Mouse (Mus musculus): ENCODE data around the gene Olfr193. TPM values are rescaled to one million over a fixed set of nuclear protein-coding genes. Genes with fewer than 3 reads are reported as not detected.
"Not testable (repeated sequence)": the region's sequence is repeated elsewhere in the genome, so short reads cannot be mapped to it uniquely, and the experiment has no call there.

The Olfr193 gene
- not detected in 2 replicates for polyA plus RNA-seq (2015; fragmentation: Nextera tagmentation; extraction: Ambion mirVana)

DNA sequence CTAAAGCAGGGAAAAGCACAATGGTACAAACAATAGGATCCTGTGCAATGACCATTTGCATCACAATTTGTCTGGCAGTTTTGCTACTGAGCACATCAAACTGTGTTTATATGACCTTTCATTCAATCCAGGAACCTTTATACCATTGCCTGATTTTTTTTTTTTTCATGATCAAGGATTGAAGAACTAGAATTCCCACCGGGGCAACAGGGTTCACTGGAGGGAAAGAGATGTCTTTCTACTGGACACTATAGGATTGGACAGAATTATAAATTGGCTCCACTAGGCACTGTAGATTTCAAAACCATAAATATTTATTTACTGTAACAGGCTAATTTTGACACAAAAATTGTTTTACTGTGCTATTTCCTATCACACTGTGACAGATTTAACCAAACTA lies at the start of gene Olfr193:
TSS of gene Olfr193 (minus strand) at position 101 of the 400 bp plus-strand sequence.
- H3K9me3 ChIP-seq: no peaks in the 10 kb centered on the region
- no peaks in the 10 kb centered on the region for H3K27me3 ChIP-seq
- no peak for ATAC-seq (ENCODE audit: low FRiP score)
- H3K4me2 ChIP-seq: no peak within 1 kb of the TSS
- no peaks in the 10 kb centered on the region for H3K4me1 ChIP-seq (replicated peaks)
- 78% methylated on average over 1 of the region's 1 CpGs for WGBS
- H3K36me3 ChIP-seq: no peaks in the 10 kb centered on the region
- no peak within 1 kb of the TSS for H3K27ac ChIP-seq
- H3K9ac ChIP-seq: no peak within 1 kb of the TSS
- H3K4me3 ChIP-seq: no peak within 1 kb of the TSS

- no peak for ATAC-seq (ENCODE audit: low FRiP score)
- H3K4me1 ChIP-seq (replicated peaks): no peaks in the 10 kb centered on the region
- no peaks in the 10 kb centered on the region for H3K27me3 ChIP-seq
- WGBS: 93% methylated on average over 2 of the region's 2 CpGs
- H3K36me3 ChIP-seq: no peaks in the 10 kb centered on the region
- no peak overlapping the region for H3K4me2 ChIP-seq
- H3K27ac ChIP-seq: no peak overlapping the region
- no peak overlapping the region for H3K9ac ChIP-seq
- H3K9me3 ChIP-seq: no peaks in the 10 kb centered on the region
- no peak overlapping the region for H3K4me3 ChIP-seq
Observed at GRCm38 (mm10) chr16:59151996-59152395, 40.3 kb upstream of the Olfr193 start.

DNA sequence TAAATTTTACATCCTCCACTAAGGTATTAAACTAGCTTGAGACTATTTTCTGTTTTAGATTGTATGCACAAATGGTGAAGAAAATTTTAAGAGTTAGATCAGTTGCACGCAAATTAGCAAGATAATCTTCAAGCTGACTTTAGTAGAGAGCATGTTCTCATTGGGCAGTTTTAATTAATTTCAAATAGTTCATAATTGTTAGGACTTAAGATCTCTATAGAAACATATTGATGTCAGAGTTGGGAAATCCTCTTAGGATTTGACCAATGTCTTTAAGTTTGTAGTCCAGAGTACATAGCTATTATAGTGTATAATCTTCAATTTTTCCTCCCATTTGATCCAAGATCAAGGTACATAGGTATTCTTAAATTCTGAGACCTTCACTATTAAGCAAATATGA lies 35.1 kb upstream of the Olfr193 start, which contains the start of gene Olfr195:
TSS of gene Olfr195 (plus strand) at position 301 of the 400 bp plus-strand sequence.
- no peaks in the 10 kb centered on the region for H3K36me3 ChIP-seq
- no peaks in the 10 kb centered on the region for H3K4me1 ChIP-seq (replicated peaks)
- no peak within 1 kb of the TSS for H3K27ac ChIP-seq
- no peak within 1 kb of the TSS for H3K9ac ChIP-seq
- 89% methylated on average over 1 of the region's 1 CpGs for WGBS
- no peaks in the 10 kb centered on the region for H3K9me3 ChIP-seq
- no peak for ATAC-seq (ENCODE audit: low FRiP score)
- H3K27me3 ChIP-seq: no peaks in the 10 kb centered on the region
- H3K4me2 ChIP-seq: no peak within 1 kb of the TSS
- H3K4me3 ChIP-seq: no peak within 1 kb of the TSS

GRCm38 (mm10) chr16:59141105-59141504 lies 29.4 kb upstream of the Olfr193 start:
- no peak overlapping the region for H3K4me3 ChIP-seq
- ATAC-seq (ENCODE audit: low FRiP score): no peak
- H3K36me3 ChIP-seq: no peaks in the 10 kb centered on the region

GRCm38 (mm10) chr16:59130740-59131139 lies 19.1 kb upstream of the Olfr193 start:
- 88% methylated on average over 1 of the region's 1 CpGs for WGBS
- no peak overlapping the region for H3K27ac ChIP-seq

More at GRCm38 (mm10) chr16:59141105-59141504, 29.4 kb upstream of the Olfr193 start:
- Histone ChIP-seq H3K9ac (no peak overlapping the region), H3K27me3 (no peaks in the 10 kb centered on the region), H3K27ac (no peak overlapping the region), H3K4me1 (replicated peaks) (no peaks in the 10 kb centered on the region), H3K4me2 (no peak overlapping the region), H3K9me3 (no peaks in the 10 kb centered on the region)

GRCm38 (mm10) chr16:59120969-59121368 lies 9.3 kb upstream of the Olfr193 start, which contains the start of gene Olfr194:
Gene Olfr194, minus strand, starts transcription at chr16:59121069.
- H3K4me1 ChIP-seq (replicated peaks): no peaks in the 10 kb centered on the region
- no peaks in the 10 kb centered on the region for H3K27me3 ChIP-seq
- H3K9ac ChIP-seq: no peak within 1 kb of the TSS
- no peak within 1 kb of the TSS for H3K4me3 ChIP-seq
- no peak for ATAC-seq (ENCODE audit: low FRiP score)
- no peaks in the 10 kb centered on the region for H3K36me3 ChIP-seq
- no peak within 1 kb of the TSS for H3K4me2 ChIP-seq
- no peaks in the 10 kb centered on the region for H3K9me3 ChIP-seq
- no peak within 1 kb of the TSS for H3K27ac ChIP-seq

More at GRCm38 (mm10) chr16:59130740-59131139, 19.1 kb upstream of the Olfr193 start:
- H3K9me3 ChIP-seq: no peaks in the 10 kb centered on the region
- H3K4me3 ChIP-seq: no peak overlapping the region
- ATAC-seq (ENCODE audit: low FRiP score): no peak
- no peaks in the 10 kb centered on the region for H3K4me1 ChIP-seq (replicated peaks)
- H3K9ac ChIP-seq: no peak overlapping the region
- no peaks in the 10 kb centered on the region for H3K36me3 ChIP-seq
- H3K27me3 ChIP-seq: no peaks in the 10 kb centered on the region
- H3K4me2 ChIP-seq: no peak overlapping the region

- not testable (repeated sequence) for ATAC-seq (ENCODE audit: low FRiP score); H3K9me3 ChIP-seq; H3K4me2 ChIP-seq; H3K27me3 ChIP-seq; H3K27ac ChIP-seq; H3K4me3 ChIP-seq; H3K9ac ChIP-seq; H3K36me3 ChIP-seq; H3K4me1 ChIP-seq (replicated peaks)
- WGBS: 70% methylated on average over 5 of the region's 5 CpGs
Observed at GRCm38 (mm10) chr16:59108522-59108921, 3.2 kb downstream of the Olfr193 start.

- no peak for ATAC-seq (ENCODE audit: low FRiP score)
- Histone ChIP-seq H3K27ac (no peak overlapping the region), H3K4me1 (replicated peaks) (no peaks in the 10 kb centered on the region), H3K9ac (no peak overlapping the region), H3K36me3 (no peaks in the 10 kb centered on the region), H3K27me3 (no peaks in the 10 kb centered on the region), H3K9me3 (no peaks in the 10 kb centered on the region), H3K4me2 (no peak overlapping the region), H3K4me3 (no peak overlapping the region)
- WGBS: 86% methylated on average over 2 of the region's 2 CpGs
Observed at GRCm38 (mm10) chr16:59105312-59105711, 6.4 kb downstream of the Olfr193 start.

DNA sequence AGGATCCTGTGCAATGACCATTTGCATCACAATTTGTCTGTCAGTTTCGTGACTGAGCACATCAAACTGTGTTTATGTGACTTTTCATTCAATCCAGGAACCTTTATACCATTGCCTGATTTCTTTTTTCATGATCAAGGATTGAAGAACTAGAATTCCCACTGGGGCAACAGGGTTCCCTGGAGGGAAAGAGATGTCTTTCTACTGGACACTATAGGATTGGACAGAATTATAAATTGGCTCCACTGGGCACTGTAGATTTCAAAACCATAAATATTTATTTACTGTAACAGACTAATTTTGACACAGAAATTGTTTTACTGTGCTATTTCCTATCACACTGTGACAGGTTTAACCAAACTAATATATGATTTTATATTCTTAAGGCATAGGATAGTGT lies 22.0 kb downstream of the Olfr193 start, which contains the start of gene Olfr191:
TSS of gene Olfr191 (minus strand) at position 101 of the 400 bp plus-strand sequence.
- H3K4me3 ChIP-seq; H3K27ac ChIP-seq; ATAC-seq (ENCODE audit: low FRiP score); H3K4me2 ChIP-seq; H3K27me3 ChIP-seq; H3K9me3 ChIP-seq; H3K4me1 ChIP-seq (replicated peaks); H3K36me3 ChIP-seq; H3K9ac ChIP-seq: not testable (repeated sequence)
- WGBS: 32% methylated on average over 1 of the region's 1 CpGs

GRCm38 (mm10) chr16:59081113-59081512 lies 30.6 kb downstream of the Olfr193 start:
- H3K4me1 ChIP-seq (replicated peaks); H3K9me3 ChIP-seq; H3K4me3 ChIP-seq; H3K4me2 ChIP-seq; H3K27me3 ChIP-seq; H3K36me3 ChIP-seq; H3K27ac ChIP-seq; ATAC-seq (ENCODE audit: low FRiP score); H3K9ac ChIP-seq: not testable (repeated sequence)
- 92% methylated on average over 2 of the region's 2 CpGs for WGBS

- Histone ChIP-seq H3K9me3 (no peaks in the 10 kb centered on the region), H3K9ac (no peak within 1 kb of the TSS), H3K4me2 (no peak within 1 kb of the TSS), H3K4me1 (replicated peaks) (no peaks in the 10 kb centered on the region), H3K27me3 (no peaks in the 10 kb centered on the region), H3K36me3 (no peaks in the 10 kb centered on the region), H3K4me3 (no peak within 1 kb of the TSS), H3K27ac (no peak within 1 kb of the TSS)
- WGBS: 93% methylated on average over 5 of the region's 5 CpGs
- no peak for ATAC-seq (ENCODE audit: low FRiP score)
Observed at GRCm38 (mm10) chr16:59077905-59078304, 33.8 kb downstream of the Olfr193 start, which contains the start of gene Olfr190. Gene Olfr190, minus strand, starts transcription at chr16:59078005.

- no peaks in the 10 kb centered on the region for H3K27me3 ChIP-seq
- no peak overlapping the region for H3K4me2 ChIP-seq
- no peaks in the 10 kb centered on the region for H3K36me3 ChIP-seq
- WGBS: 80% methylated on average over 1 of the region's 1 CpGs
- no peak overlapping the region for H3K4me3 ChIP-seq
- no peak overlapping the region for H3K27ac ChIP-seq
- no peak for ATAC-seq (ENCODE audit: low FRiP score)
- no peaks in the 10 kb centered on the region for H3K9me3 ChIP-seq
- no peak overlapping the region for H3K9ac ChIP-seq
- H3K4me1 ChIP-seq (replicated peaks): no peaks in the 10 kb centered on the region
Observed at GRCm38 (mm10) chr16:59073520-59073919, 38.2 kb downstream of the Olfr193 start.

DNA sequence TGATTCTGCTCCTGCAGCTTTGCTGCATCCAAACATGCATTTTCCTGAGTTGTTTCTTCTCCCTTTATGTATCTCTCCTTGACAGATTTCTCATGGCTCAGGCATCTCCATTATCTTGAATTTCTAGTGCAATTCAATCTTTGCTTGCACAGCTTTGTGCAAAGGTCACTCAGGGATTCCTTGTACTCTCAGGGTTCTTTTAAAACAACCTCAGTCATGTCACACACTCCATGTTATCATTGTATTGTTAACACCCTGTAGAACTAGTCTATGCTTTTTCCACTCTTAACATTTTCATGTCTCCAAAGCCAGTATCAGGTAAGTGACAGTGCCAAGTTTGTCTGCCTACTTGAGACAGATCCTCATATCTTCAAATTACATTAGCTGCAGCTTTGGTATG lies 39.9 kb downstream of the Olfr193 start:
- H3K27me3 ChIP-seq: no peaks in the 10 kb centered on the region
- no peak overlapping the region for H3K9ac ChIP-seq
- H3K4me2 ChIP-seq: no peak overlapping the region
- H3K4me3 ChIP-seq: no peak overlapping the region
- H3K36me3 ChIP-seq: no peaks in the 10 kb centered on the region
- H3K9me3 ChIP-seq: no peaks in the 10 kb centered on the region
- H3K4me1 ChIP-seq (replicated peaks): no peaks in the 10 kb centered on the region
- ATAC-seq (ENCODE audit: low FRiP score): no peak
- H3K27ac ChIP-seq: no peak overlapping the region

Data from hindbrain, embryonic 13.5 days (tissue).